Mouse (Mus musculus) heart, adult 2 months (tissue): ENCODE measurements at regions not wholly inside any gene's neighbourhood (a gene's known extent, or its start where the extent isn't known, plus 50 kb on each side); places are given as distances from the start of the nearest gene placed in this dataset.

ENCODE experiments used
- CTCF ChIP-seq: fragments of 200-600 bp; IDR thresholded peaks from 2 replicates; pipeline ENCODE4 v1.8.1; 2022; ENCODE audit warnings: antibody characterized with exemption, mild to moderate bottlenecking, moderate library complexity
- POLR2A ChIP-seq: fragments of 200-500 bp; IDR thresholded peaks from 2 replicates; pipeline ENCODE4 v1.6.1; 2011; ENCODE audit warnings: mild to moderate bottlenecking, low read depth, low read length, control low read depth; ENCODE audit not compliant: insufficient read depth

DNA sequence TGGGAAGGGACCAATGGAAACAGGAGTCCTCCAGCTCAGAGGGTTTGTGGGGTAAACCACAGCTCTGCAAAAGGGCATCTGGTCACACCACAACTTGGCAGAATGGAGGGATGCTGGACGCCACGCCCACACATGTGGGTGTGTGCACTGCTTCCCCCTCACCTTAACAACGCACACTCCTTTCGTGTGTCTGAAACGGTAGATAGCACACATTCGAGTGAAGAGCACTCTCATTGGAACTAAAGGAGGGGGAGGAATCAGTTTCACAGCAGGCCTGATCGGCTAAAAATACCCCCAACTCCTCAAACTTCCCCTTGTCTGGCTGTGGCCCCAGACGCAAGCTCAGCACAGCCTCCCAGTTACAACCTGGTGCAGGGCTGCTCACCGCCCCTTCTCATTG, 118.3 kb upstream of the Klf14 start:
- TF ChIP-seq CTCF (no peak), POLR2A (no peak)
